Mouse (Mus musculus) stomach, embryonic 16.5 days (tissue): ENCODE measurements around the gene Mapkap1. TPM values are rescaled to one million over a fixed set of nuclear protein-coding genes. Genes with fewer than 3 reads are reported as not detected.

Experiments
- ATAC-seq: fragments of 200-750 bp; cut with Nextera tagmentation; 2 replicates; pipeline ENCODE4 v1.8.0; 2017; ENCODE audit warnings: moderate number of reproducible peaks, moderate TSS enrichment; ENCODE audit not compliant: insufficient read depth, low FRiP score
- H3K27ac ChIP-seq: fragments of 300-500 bp; sonication (generic); 2 replicates; pipeline ENCODE4 v1.5.1; 2014; ENCODE audit warnings: low read length
- H3K27me3 ChIP-seq: fragments of 300-500 bp; sonication (generic); 2 replicates; pipeline ENCODE4 v1.6.1; 2014; ENCODE audit warnings: low read length, control low read depth, mixed read lengths; ENCODE audit not compliant: control insufficient read depth, insufficient read depth
- H3K36me3 ChIP-seq: fragments of 300-500 bp; sonication (generic); 2 replicates; pipeline ENCODE4 v1.6.1; 2014; ENCODE audit warnings: low read length; ENCODE audit not compliant: control insufficient read depth, insufficient read depth
- H3K4me1 ChIP-seq: fragments of 300-500 bp; sonication (generic); 2 replicates; pipeline ENCODE4 v1.6.1; 2014; ENCODE audit warnings: low read length, control low read depth, mixed read lengths; ENCODE audit not compliant: control insufficient read depth, insufficient read depth
- H3K4me2 ChIP-seq: fragments of 300-500 bp; sonication (generic); 2 replicates; pipeline ENCODE4 v1.6.1; 2014; ENCODE audit warnings: low read depth, low read length, mixed read lengths
- H3K4me3 ChIP-seq: fragments of 300-500 bp; sonication (generic); replicated peaks from 2 replicates; pipeline ENCODE4 v1.5.1; 2014; ENCODE audit warnings: mild to moderate bottlenecking, low read length
- H3K9ac ChIP-seq: fragments of 300-500 bp; sonication (generic); 2 replicates; pipeline ENCODE4 v1.6.1; 2014; ENCODE audit warnings: low read length
- H3K9me3 ChIP-seq: fragments of 300-500 bp; sonication (generic); replicated peaks from 2 replicates; pipeline ENCODE4 v1.6.1; 2016; ENCODE audit warnings: low read length, control low read depth; ENCODE audit not compliant: control insufficient read depth
- whole genome bisulfite sequencing: fragments of 180-500 bp; shearing (Covaris S2); extraction: QIAGEN DNeasy Blood & Tissue Kit; methylation state at CpG from one replicate; pipeline ENCODE4 v1.1.7; 2014; 5-methylcytosine and 5-hydroxymethylcytosine counted together
- polyA plus RNA-seq: library from polyadenylated mRNA; unstranded; fragments of >200 nt; fragmentation: Nextera tagmentation; extraction: Ambion mirVana; gene quantifications from 2 replicates; pipeline ENCODE4 v1.2.1, GENCODE M21; 2015

The Mapkap1 gene
- polyA plus RNA-seq, 1 experiment from 2014 or later = 66.9 TPM

DNA sequence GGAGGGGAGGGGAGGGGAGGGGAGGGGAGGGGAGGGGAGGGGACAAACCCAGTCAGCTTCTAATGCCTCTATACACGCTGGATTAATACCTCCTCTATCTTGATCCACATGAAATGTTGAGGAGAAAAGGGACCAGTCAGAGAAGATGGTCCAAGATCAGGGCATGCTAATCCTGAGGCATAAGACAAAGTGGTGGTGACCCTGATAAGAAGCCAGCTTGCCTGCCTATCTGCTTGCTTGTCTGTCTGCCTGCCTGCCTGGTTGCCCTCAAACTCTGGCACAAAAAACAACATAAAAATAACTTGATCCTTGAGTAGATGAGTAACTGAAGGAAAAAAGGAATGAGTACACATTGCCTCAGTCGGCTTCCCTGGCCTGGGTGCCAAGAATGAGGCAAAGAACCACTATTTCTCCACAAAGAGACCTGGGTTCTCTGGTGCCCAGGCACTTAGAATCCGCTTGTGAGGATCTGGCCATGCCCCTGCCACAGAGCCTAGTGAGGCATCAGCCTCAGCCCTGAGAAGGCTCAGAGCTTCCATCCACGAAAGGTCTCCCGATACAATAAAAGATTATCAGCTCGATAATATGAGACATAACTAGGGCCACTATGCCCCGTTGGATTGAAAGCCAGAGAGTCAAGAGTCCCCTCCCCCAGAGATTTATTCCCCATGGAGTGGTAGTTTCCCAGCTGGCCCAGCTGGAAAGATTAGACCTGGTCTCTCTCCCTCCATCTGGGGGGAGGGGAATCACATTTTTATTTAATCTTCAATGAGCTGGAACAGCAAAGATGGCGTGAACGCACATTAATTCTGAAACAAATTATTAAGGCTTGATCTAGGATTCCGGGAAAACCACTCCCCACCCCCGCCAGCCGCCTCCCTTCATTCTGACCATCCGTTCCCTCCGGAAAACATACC is 228.9 kb downstream of the Mapkap1 start:
- Histone ChIP-seq H3K4me1 (0 out of 2 replicates have a peak, but pooled peaks cover 3% of the 10 kb centered on the region), H3K9me3 (no peaks in the 10 kb centered on the region), H3K4me2 (no peak overlapping the region), H3K27me3 (no peaks in the 10 kb centered on the region), H3K27ac (no peak overlapping the region), H3K36me3 (no peaks in the 10 kb centered on the region), H3K4me3 (no peak overlapping the region), H3K9ac (no peak overlapping the region)
- no peak for ATAC-seq
- 77% methylated on average over 14 of the region's 14 CpGs for WGBS

DNA sequence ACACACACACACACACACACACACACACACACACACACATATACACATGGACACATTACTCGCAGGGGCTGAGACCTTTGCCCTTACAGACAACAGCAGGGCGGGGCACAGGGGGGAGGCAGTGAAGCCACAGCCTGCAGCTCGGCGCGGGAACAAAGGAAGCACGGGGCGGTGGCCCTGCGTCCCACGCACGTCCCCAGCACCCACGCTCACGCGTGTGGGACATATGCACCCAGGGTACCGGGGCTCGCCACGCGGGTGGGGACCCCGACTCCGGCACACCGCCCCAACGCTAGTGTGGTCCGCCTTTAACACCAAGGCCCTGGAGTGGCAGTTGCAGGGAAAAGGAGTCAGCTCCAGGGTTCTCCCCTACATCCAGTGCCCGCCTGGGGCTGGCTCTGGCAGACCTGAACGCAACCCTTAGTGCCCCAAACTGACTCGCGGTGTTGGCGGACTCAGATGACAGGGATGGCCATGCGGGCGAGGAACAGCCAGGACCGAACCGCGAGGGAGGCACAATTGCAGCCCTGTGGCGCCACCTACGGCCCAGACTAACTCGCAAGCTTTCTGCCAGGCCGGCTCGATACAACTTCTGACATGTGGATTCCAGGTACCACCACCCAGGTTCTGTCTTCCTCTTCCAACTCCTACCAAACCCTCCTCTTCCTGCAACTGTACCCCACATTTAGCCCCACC is 232.5 kb downstream of the Mapkap1 start:
- WGBS = 20% methylated on average over 37 of the region's 37 CpGs
- Histone ChIP-seq H3K4me2 (peak overlapping the region; percentile 97), H3K9me3 (no peaks in the 10 kb centered on the region), H3K4me1 (0 out of 2 replicates have a peak, but pooled peaks cover 3% of the 10 kb centered on the region), H3K27me3 (no peaks in the 10 kb centered on the region), H3K4me3 (peak overlapping the region; percentile 46), H3K9ac (peak overlapping the region; percentile 78), H3K36me3 (no peaks in the 10 kb centered on the region), H3K27ac (no peak overlapping the region)
- ATAC-seq = peak; percentile 51

DNA sequence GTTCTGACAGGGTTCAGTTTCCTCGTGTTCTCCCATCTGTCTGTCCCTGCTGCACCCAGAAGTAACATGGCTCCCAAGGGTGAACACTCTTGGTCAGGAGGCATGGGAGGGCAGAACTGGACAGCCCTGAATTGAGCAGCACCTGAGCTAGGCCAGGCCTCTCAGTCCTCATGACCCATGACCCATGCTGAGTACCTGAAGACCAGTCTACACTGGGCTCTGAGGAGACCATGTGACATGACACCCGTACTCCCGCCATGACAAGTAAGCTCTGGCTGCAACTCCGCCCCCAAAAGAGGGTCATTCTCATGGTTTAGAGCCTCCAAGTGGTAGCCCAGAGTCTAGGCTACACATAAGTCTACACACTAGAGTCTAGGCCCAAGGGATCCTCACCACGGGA is 233.2 kb downstream of the Mapkap1 start:
- no peak overlapping the region for H3K27ac ChIP-seq
- H3K9ac ChIP-seq = no peak overlapping the region
- H3K4me3 ChIP-seq = no peak overlapping the region
- H3K4me2 ChIP-seq = peak overlapping the region; percentile 97
- 0 out of 2 replicates have a peak, but pooled peaks cover 3% of the 10 kb centered on the region for H3K4me1 ChIP-seq
- no peak; the same call in 1 of the 2 replicates for ATAC-seq
- WGBS = 63% methylated on average over 5 of the region's 5 CpGs
- H3K9me3 ChIP-seq = no peaks in the 10 kb centered on the region
- H3K36me3 ChIP-seq = no peaks in the 10 kb centered on the region
- no peaks in the 10 kb centered on the region for H3K27me3 ChIP-seq

DNA sequence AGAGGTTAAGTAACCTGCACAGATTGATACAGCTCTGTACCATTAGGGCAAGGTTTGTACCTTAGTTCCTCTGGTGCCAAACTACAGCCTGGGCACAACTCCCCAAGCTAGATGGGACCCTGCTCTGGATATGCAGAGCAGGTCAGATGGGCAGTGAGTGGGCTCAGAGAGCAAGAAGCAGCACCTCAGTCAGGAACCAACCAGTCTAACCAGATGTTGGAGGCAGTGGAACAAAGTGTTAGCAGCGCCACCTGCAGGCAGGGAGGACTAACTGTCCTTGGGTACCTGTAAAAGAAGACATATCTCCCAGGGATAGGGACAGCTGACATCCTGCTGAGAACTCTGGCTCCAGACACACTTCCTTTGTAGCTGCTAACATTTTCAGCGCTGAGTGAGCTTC is 235.8 kb downstream of the Mapkap1 start:
- Histone ChIP-seq H3K9ac (no peak overlapping the region), H3K4me2 (no peak overlapping the region), H3K4me1 (peaks cover 13% of the 10 kb centered on the region), H3K36me3 (no peaks in the 10 kb centered on the region), H3K4me3 (no peak overlapping the region), H3K27me3 (no peaks in the 10 kb centered on the region), H3K27ac (no peak overlapping the region), H3K9me3 (no peaks in the 10 kb centered on the region)
- 43% methylated on average over 2 of the region's 2 CpGs for WGBS
- no peak for ATAC-seq

DNA sequence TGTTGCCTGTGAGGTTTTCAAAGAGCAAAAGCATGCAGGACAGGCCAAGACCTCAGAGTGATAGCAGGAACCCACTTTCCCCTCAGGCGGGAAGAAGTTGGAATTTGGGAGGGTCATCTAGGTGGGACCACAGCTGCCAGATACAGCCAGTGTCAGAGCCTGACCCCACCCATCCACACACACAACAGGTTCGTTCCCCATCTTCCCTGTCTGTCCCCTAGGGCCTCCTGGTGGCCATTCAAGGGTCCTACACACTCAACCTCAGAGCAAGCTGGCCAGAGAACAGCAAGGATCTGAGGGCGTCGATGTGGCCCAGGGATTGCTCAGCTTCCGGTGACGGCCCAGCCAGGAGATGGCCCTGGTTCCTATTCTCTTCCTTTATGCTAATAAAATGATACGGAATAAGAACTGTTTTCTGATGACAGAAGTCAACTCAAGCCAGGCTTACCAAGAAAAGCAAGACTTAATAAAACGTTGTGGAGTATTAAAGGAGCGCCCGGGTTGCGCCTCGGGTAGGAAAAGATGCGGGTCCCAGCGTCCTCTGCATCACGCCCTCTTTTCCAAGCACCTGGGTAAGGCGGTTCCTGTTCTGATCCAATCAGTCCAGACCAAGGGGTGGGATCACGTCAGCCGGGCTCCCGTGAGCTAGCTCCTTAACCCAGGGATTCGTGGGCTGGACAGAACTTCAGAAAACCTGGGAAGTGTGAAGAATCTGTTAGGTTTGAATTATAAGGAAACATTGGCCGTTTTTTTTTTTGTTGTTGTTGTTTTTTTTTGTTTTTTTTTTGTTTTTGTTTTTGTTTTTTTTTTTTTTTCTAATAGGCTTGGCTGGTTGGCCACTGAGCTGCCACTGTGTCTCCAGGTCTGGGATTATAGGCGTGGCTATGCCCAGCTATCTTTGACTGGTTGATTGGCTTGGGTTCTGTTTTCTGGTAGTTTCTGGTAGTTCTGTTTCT is 238.3 kb downstream of the Mapkap1 start:
- Histone ChIP-seq H3K27ac (no peak overlapping the region), H3K36me3 (no peaks in the 10 kb centered on the region), H3K9me3 (no peaks in the 10 kb centered on the region), H3K9ac (no peak overlapping the region), H3K4me2 (no peak overlapping the region), H3K4me3 (no peak overlapping the region), H3K4me1 (peaks cover 11% of the 10 kb centered on the region), H3K27me3 (no peaks in the 10 kb centered on the region)
- ATAC-seq = no peak
- 41% methylated on average over 22 of the region's 22 CpGs for WGBS

DNA sequence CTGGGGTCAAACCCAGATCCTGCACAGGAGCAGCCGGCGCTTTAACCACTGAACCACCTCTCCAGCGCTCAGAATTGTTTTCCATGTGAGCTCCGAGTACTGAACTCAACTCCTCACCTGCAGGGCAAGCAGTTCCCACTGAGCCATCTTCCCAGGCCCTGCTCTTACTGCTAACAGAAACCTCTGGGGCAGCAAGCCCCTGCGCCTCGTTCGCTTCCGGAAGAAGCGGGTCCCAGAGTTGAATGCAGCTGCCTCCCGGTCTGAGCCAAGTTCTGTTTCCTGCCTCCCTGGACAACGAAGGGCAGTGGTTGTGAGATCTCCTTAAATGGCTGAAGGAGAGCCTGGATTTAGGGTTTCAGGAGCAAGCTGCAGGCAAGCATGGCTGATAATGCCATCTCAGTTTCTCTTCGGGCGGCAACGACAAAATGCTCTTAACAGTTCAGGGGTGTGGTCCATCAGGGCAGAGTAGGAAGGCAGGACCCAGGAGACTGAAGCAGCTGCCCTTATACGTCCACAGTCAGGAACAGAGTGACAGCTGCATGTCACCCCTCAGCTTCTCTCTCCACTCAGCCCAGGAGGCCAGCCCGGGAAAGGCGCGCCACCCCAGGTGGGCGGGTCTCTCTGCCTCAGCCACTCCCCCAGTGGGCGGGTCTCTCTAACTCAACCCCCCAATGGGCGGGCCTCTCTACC is 239.4 kb downstream of the Mapkap1 start:
- peak overlapping the region; percentile 34; the same call in 1 of the 2 replicates for H3K27ac ChIP-seq
- H3K9ac ChIP-seq = peak overlapping the region; percentile 70
- peak overlapping the region; percentile 57 for H3K4me3 ChIP-seq
- peaks cover 11% of the 10 kb centered on the region for H3K4me1 ChIP-seq
- 8% methylated on average over 21 of the region's 21 CpGs for WGBS
- H3K27me3 ChIP-seq = no peaks in the 10 kb centered on the region
- ATAC-seq = peak; percentile 91
- H3K9me3 ChIP-seq = no peaks in the 10 kb centered on the region
- H3K36me3 ChIP-seq = no peaks in the 10 kb centered on the region
- H3K4me2 ChIP-seq = peak overlapping the region; percentile 79

DNA sequence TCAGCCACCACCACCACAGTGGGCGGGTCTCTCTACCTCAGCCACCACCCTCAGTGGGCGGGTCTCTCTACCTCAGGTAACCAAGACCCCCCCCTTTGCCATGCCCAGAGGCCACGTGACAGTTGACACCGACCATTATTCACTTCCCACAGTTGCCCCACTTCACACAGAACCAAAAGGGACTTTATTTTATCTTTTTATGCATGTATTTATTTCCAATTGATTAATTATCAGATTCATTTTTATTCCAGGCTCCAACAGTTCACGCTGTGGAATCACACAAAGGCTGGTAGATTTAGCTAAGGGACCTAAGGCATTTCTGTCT is 239.9 kb downstream of the Mapkap1 start:
- 7% methylated on average over 5 of the region's 5 CpGs for WGBS
- H3K9ac ChIP-seq = no peak overlapping the region
- H3K4me2 ChIP-seq = peak overlapping the region; percentile 79
- ATAC-seq = no peak
- no peaks in the 10 kb centered on the region for H3K36me3 ChIP-seq
- peak overlapping the region; percentile 57 for H3K4me3 ChIP-seq
- no peaks in the 10 kb centered on the region for H3K9me3 ChIP-seq
- no peak overlapping the region for H3K27ac ChIP-seq
- no peaks in the 10 kb centered on the region for H3K27me3 ChIP-seq
- peaks cover 11% of the 10 kb centered on the region for H3K4me1 ChIP-seq

DNA sequence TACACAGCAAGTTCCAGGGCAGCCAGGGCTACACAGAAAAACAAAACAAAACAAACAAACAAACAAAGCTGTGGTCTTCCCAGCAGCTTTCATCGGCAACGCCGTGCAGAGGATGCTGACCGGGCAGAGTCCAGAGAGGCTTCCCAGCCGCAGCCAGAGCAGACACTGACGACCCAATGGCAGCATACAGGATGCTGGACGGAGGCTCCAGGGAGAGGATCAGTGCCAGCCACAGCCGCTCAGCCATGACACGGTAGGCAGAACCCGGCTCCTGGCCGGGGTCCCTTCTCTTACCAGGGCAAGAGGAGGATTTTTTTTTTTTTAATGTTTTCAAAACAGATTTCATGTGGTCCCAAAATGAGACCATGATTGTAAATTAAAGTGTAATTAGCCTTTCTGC is 240.8 kb downstream of the Mapkap1 start:
- no peaks in the 10 kb centered on the region for H3K9me3 ChIP-seq
- H3K27me3 ChIP-seq = no peaks in the 10 kb centered on the region
- WGBS = 72% methylated on average over 11 of the region's 11 CpGs
- no peak for ATAC-seq
- H3K4me2 ChIP-seq = no peak overlapping the region
- H3K27ac ChIP-seq = no peak overlapping the region
- H3K9ac ChIP-seq = no peak overlapping the region
- no peaks in the 10 kb centered on the region for H3K36me3 ChIP-seq
- peaks cover 11% of the 10 kb centered on the region for H3K4me1 ChIP-seq
- no peak overlapping the region for H3K4me3 ChIP-seq
